Mouse (Mus musculus) thymus, postnatal 36 days (tissue): ENCODE measurements at regions not wholly inside any gene's neighbourhood (a gene's known extent, or its start where the extent isn't known, plus 50 kb on each side); places are given as distances from the start of the nearest gene placed in this dataset.

Source experiments
- DNase-seq, 2 experiments: peaks; one replicate each; pipeline ENCODE4 v3.0.0; 2022; ENCODE audit warnings: mixed read lengths in 2 of 2

- DNase-seq = no peak
Measured at GRCm38 (mm10) chr8:10761694-10762305, 246.5 kb downstream of the Irs2 start.

GRCm38 (mm10) chr8:10760851-10761693, 247.2 kb downstream of the Irs2 start:
- DNase-seq = no peak

DNA sequence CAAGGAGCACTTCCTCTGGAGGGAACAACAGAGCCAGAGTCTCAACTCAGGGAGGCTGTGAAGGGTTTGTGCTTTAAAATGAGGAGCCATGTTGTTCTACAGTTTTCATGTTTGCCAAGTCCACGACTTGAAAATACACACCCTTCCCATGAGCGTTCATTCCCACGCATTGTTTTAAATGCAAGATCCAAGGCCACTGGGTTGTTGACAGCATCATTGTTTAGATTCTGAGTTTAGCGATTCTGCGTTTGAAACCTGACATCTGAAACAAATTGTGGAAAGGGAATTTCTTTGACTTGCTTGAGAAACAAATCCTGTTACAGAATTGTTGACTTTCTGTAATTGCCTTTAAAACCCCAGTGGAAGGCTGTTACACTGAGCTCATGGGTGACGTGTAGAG, 248.0 kb downstream of the Irs2 start:
- no peak for DNase-seq

- DNase-seq = no peak
Measured at GRCm38 (mm10) chr8:10758151-10758550, 250.1 kb downstream of the Irs2 start.

- DNase-seq = no peak
Measured at GRCm38 (mm10) chr8:10754986-10755308, 253.3 kb downstream of the Irs2 start.

GRCm38 (mm10) chr8:10754232-10754985, 253.8 kb downstream of the Irs2 start:
- no peak for DNase-seq

DNA sequence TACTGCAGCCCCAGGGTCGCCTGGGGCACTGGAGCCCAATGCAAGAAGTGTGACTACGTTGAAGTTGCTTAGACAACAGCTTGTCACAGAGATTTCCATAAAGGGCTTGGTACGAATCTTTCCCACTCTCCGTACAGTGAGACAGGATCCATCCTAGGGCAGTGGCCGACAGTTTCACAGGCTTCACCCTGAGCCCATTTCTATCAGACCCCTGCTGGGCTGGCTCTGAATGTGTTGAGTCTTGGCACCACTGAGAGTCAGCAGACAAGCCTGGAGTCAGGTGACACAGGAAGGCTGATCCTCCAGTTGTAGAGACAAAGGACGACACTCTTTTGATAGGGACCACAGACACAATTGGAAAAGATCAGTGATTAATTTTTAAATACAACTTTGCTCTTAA, 255.2 kb downstream of the Irs2 start:
- no peak for DNase-seq

DNA sequence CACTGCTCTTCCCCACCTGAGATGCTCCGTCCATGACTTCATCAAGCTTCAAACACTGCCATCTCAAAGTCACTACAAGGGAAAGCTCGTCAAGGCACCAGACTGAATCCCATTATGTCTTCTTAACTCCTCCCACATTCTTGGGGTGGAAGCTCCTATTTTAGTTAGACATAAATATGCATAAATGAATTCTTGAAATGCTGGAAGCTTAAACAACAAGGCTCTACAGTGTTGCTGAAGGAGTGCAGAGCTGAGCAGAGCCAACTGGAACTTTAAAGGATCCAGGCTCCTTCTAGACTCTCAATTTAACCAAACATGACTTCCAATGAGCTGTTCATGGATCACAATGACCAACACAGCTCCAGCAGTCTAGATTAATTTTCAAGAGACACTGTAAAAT, 261.1 kb downstream of the Irs2 start:
- DNase-seq = no peak

GRCm38 (mm10) chr8:10743241-10743640, 265.0 kb downstream of the Irs2 start:
- no peak for DNase-seq

- no peak for DNase-seq
Measured at GRCm38 (mm10) chr8:10740837-10741236, 267.4 kb downstream of the Irs2 start.

- DNase-seq = no peak
Measured at GRCm38 (mm10) chr8:10738486-10739081, 269.7 kb downstream of the Irs2 start.

DNA sequence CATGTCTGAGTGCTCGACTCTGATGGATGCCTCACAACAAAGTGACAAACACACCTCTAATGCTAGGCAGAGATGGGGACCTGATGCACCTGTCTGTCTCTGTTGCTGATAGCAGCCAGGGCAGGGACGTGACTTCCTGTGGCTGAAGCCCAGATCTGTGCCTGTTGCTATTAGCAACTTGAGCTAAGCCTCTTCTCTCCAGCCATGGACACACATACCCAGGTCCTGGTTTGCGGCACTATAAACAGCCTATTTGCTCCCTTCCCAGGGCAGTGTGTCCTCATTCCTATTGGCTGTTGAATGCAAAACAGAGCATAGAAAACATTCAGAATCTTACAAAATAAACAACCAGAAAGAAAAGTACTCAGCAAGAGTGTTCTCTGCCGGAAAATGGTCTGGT, 273.5 kb downstream of the Irs2 start:
- no peak for DNase-seq

DNA sequence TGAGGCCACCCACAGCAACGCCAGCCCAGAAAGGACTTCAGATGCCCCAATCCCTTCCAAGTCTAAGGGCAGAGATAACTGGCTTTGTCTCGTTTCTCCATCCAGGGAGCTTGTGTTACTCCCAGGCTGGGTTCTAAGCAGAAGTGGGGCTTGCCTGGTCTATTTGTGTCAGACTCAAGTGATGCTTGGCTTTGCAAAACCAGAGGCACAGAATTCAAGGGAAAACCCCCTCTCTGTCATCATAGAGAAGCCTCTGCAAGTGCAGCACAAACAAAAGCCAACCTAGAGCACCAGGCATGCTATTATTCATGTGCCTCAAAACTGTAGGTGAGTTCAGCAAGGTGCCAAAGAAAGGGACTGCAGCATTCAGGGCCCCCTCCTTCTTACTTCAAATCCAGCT, 284.9 kb downstream of the Irs2 start:
- no peak for DNase-seq

- no peak for DNase-seq
Measured at GRCm38 (mm10) chr8:10722742-10723141, 285.5 kb downstream of the Irs2 start.

DNA sequence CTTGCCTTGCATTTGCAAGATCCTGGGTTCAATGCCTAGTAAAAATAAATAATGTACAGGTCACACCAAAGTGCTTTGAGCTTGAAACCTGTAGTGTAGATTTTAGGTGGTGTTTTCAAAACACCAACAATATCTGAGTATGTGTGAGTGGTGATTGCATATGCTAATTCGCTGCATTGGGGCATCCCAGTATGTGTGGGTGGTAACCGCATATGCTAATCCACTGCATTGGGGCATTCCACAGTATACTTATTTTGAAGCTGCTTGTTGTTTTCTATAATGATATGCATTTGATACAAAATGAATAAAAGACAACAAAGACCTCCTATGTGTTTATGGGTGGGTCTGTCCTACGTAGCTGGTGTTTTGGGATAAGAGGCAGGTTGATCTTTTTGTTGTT, 285.9 kb downstream of the Irs2 start:
- DNase-seq = no peak

GRCm38 (mm10) chr8:10721146-10721862, 287.0 kb downstream of the Irs2 start:
- DNase-seq = no peak

GRCm38 (mm10) chr8:10720398-10720797, 287.9 kb downstream of the Irs2 start:
- DNase-seq = no peak

DNA sequence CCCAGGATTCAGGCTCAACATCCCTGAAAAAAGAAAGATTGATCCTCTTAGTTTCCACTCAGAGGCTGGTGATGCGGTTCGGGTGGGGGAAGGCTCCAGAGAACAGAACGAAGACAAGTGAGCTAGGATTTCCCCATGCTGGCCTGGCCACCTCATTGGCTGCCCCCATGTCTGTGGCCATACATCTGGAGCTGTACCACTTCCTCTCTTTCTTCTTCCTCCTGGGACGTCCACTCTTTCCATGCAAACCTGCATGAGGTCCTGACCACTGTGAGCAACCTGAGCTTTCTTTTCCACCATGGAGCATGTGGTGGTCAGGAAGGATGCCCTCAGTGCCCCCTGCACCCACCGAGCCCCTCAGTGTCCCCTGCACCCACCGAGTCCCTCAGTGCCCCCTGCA, 288.8 kb downstream of the Irs2 start:
- DNase-seq = no peak

DNA sequence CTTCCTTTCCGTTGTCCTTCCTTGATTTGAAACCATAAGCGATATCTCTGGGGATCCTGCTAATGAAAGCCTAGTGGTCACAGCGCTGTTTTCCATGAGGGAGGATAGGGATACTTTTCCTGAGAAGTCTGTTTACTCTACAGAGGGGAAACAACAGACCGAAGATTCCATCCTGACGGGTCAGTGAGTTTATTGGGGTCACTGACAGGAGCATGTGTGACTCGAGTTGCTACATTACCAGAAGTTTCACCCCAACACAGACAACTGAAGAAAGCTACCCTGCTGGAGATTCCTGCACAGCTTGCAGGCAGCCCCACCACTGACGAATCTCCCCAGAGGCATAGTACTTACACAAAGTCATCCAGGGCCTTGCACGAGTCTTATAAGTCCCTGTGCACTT, 291.0 kb downstream of the Irs2 start:
- no peak for DNase-seq

DNA sequence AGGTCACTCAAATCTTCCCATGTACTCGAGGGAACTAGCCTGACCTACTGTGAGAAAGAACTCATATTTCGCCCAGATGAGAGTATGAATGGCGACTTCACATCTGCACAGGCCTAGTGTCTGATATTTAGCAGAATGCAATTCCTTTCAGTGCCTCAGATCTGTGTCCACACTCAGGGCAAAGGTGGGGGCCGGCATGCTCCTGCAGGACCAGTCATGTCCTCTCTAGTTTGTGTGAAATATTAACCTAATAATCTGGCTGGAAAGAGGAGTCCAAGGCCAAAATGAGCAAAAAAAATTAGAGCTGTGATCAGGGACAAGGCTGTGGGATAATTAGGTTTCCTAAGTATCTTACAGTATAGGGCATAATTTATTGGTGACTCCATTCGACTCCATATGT, 292.1 kb downstream of the Irs2 start:
- DNase-seq = no peak

DNA sequence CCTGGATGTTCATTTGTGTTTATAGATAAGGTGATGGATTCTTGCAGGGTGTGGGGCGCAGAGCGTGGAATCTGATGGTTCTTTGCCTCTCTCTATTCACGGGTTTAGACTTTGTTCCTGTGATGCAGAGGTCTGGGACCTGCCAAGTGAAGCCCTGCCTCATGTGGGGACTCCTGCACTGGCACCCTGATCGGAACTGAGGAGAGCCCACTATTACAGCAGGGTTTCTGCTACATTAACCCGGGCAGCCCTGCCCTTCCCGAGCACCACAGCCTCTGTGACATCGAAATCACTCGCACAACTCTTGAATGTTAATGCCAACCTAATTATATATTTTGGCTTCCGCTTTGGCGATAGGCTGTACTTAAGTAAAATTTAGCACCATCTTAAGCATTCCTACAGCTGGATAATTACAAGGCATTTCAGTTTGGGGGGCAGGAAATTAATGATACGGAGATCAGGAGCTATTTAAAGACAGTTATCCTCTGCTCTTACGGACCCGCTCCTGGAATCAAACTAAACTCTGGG, 294.7 kb downstream of the Irs2 start:
- DNase-seq = no peak

DNA sequence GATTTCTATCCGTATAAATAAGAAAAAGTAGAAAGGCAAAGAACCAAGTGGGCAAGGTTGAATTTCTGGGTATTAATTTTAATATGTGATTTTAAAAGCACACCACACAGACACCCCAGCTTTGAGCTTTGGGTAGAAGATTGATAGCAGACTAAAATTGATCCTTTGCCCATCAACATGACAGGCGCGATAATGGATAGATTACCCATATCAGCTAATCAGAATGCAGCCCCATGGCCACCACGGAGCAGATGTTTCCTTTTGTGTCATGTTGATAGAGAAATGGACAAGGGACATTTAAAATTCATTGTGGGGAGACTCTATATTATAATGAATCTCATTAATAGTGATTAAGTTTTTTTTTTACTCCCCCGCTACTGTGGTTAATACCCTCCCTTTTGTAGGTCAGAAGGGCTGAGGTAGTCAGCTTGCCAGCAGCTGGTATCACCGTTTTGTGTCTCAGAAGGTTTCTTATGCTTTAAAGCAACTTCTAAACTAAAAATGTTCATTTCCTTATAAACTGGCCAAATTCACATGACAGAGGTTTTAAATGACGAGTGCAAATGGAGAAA, 296.1 kb downstream of the Irs2 start:
- DNase-seq = no peak
